Mouse (Mus musculus) heart, adult 2 months (tissue): ENCODE results near the gene Hal.

Experiments used
- CTCF ChIP-seq: fragments of 200-600 bp; IDR thresholded peaks from 2 replicates; pipeline ENCODE4 v1.8.1; 2022; ENCODE audit warnings: antibody characterized with exemption, mild to moderate bottlenecking, moderate library complexity
- EP300 ChIP-seq: fragments of 200-500 bp; IDR thresholded peaks from 2 replicates; pipeline ENCODE4 v1.6.1; 2011; ENCODE audit warnings: low read depth, low read length, control low read depth; ENCODE audit not compliant: insufficient read depth
- POLR2A ChIP-seq: fragments of 200-500 bp; IDR thresholded peaks from 2 replicates; pipeline ENCODE4 v1.6.1; 2011; ENCODE audit warnings: mild to moderate bottlenecking, low read depth, low read length, control low read depth; ENCODE audit not compliant: insufficient read depth

GRCm38 (mm10) chr10:93454652-93455014, 33.9 kb upstream of the Hal start:
- no peak for TF ChIP-seq CTCF
- TF ChIP-seq POLR2A = no peak
- no peak for TF ChIP-seq EP300
